Mouse (Mus musculus) hindbrain, embryonic 10.5 days (tissue): Measurements from ENCODE around the gene Sv2c. TPM values are rescaled to one million over a fixed set of nuclear protein-coding genes. Genes with fewer than 3 reads are reported as not detected.
A peak's percentile ranks its signal among the peaks of the same experiment; 100 is the strongest.
"Not testable (repeated sequence)": the region's sequence is repeated elsewhere in the genome, so short reads cannot be mapped to it uniquely, and the experiment has no call there.

Source experiments
- DNase-seq: peaks from one replicate; pipeline ENCODE4 v3.0.0-alpha.2; 2017; ENCODE audit warnings: low spot score
- H3K27ac ChIP-seq: fragments of 300-500 bp; sonication (generic); 2 replicates; pipeline ENCODE4 v1.5.1; 2016; ENCODE audit warnings: mild to moderate bottlenecking, moderate library complexity
- H3K27me3 ChIP-seq: fragments of 300-500 bp; sonication (generic); 2 replicates; pipeline ENCODE4 v1.6.1; 2016; ENCODE audit warnings: mild to moderate bottlenecking; ENCODE audit not compliant: poor library complexity, insufficient read depth, severe bottlenecking
- H3K36me3 ChIP-seq: fragments of 300-500 bp; sonication (generic); 2 replicates; pipeline ENCODE4 v1.6.1; 2016; ENCODE audit warnings: mild to moderate bottlenecking, moderate library complexity
- H3K4me1 ChIP-seq: fragments of 300-500 bp; sonication (generic); replicated peaks from 2 replicates; pipeline ENCODE4 v1.6.1; 2016; ENCODE audit warnings: mild to moderate bottlenecking
- H3K4me3 ChIP-seq: fragments of 300-500 bp; sonication (generic); 2 replicates; pipeline ENCODE4 v1.5.1; 2016; ENCODE audit warnings: mild to moderate bottlenecking, moderate library complexity
- H3K9me3 ChIP-seq: fragments of 300-500 bp; sonication (generic); 2 replicates; pipeline ENCODE4 v1.6.1; 2016; ENCODE audit warnings: mild to moderate bottlenecking, moderate library complexity
- WGBS: fragments of 180-500 bp; shearing (Covaris S2); methylation state at CpG from one replicate; pipeline ENCODE4 v1.1.7; 2016; 5-methylcytosine and 5-hydroxymethylcytosine counted together
- polyA plus RNA-seq: library from polyadenylated mRNA; unstranded; fragments of >200 nt; fragmentation: Nextera tagmentation; extraction: Ambion mirVana; gene quantifications from 2 replicates; pipeline ENCODE4 v1.2.1, GENCODE M21; 2016

The Sv2c gene
- polyA plus RNA-seq, 1 experiment from 2014 or later = 2.4 TPM

DNA sequence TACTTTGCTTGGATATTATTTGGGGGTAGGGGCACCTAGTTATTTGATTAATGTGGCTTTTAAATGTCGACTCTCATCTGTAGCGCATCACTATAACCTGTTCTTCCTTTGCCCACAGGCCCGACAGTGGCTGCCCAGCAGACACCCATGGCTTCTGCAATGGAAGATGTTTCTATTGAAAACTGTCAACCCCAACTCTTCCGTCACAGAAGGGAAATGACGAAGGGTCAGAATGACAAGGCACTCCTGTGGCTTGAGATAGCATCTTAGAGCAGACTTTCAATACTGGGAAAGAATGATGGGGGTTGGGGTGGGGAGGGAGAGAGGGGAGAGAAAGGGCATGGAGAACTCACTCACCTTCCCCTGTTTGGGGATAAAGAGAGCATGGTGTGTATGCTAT lies 145.2 kb downstream of the Sv2c start:
- 85% methylated on average over 5 of the region's 5 CpGs for WGBS
- no peak overlapping the region for H3K4me3 ChIP-seq
- H3K27me3 ChIP-seq = no peaks in the 10 kb centered on the region
- no peak for DNase-seq
- H3K36me3 ChIP-seq = no peaks in the 10 kb centered on the region
- no peaks in the 10 kb centered on the region for H3K9me3 ChIP-seq
- no peak overlapping the region for H3K27ac ChIP-seq
- H3K4me1 ChIP-seq = 0 out of 2 replicates have a peak, but pooled peaks cover 3% of the 10 kb centered on the region

DNA sequence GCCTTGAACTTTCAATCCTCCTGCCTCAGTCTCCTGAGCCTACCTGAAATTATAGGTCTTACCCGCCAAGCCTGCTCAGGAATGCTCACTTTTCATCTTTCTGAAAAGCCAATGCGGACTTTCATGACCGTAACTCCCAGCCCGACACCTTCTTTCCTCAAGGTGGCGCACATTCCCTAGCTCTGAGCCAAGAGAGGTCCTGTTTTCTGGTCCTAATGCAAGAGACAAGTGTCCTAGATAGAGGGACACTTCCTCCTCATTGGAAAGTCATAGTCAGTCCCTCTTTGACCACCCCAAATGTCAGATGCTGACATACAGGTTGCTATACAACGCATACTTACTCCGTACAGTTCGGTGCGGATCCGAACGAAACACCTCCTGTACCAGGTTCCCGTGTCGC lies 146.0 kb downstream of the Sv2c start:
- peak; percentile 33 for DNase-seq
- no peaks in the 10 kb centered on the region for H3K9me3 ChIP-seq
- 71% methylated on average over 13 of the region's 13 CpGs for WGBS
- no peak overlapping the region for H3K27ac ChIP-seq
- no peak overlapping the region for H3K4me3 ChIP-seq
- 0 out of 2 replicates have a peak, but pooled peaks cover 3% of the 10 kb centered on the region for H3K4me1 ChIP-seq
- H3K36me3 ChIP-seq = no peaks in the 10 kb centered on the region
- no peaks in the 10 kb centered on the region for H3K27me3 ChIP-seq

DNA sequence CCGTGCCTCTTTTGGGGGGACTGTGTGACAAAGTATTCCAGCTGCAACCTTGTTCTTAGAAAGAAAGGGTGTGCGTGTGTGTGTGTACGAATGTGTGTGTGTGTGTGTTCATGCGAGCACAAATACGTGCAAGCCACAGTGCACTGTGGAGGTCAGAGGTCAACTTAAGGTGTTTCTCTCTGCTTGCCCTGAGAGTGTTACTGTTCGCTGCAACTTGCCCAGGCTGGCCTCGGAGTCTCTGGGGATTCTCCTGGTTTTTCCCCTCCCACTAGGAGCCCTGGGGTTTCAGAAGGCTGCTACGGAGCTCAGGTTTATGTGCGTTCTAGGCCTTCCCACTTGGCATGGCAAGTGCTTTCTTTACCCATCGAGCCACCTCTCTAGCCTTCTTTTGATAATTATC lies 157.2 kb downstream of the Sv2c start:
- H3K4me3 ChIP-seq = no peak overlapping the region
- no peak for DNase-seq
- no peak overlapping the region for H3K27ac ChIP-seq
- no peaks in the 10 kb centered on the region for H3K4me1 ChIP-seq
- no peaks in the 10 kb centered on the region for H3K9me3 ChIP-seq
- no peaks in the 10 kb centered on the region for H3K36me3 ChIP-seq
- 79% methylated on average over 10 of the region's 10 CpGs for WGBS
- H3K27me3 ChIP-seq = no peaks in the 10 kb centered on the region

DNA sequence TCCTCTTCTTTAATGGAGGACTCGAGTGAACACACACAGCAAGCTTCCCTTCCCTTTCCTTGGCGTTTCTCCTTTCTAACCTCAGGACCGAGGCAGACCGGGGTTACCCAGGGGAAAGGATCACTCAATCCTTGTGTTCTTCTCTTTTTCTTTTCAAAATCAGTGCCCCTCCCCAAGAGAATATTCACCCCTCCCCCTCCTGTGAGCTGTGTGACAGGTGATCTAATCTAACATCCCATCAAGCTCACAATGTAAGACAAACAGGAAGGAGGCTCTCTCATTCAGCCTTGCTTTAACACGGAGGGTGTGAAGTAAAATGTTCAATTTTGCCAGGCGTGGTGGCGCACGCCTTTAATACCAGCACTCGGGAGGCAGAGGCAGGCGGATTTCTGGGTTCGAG lies 158.3 kb downstream of the Sv2c start:
- no peak overlapping the region for H3K4me3 ChIP-seq
- H3K27me3 ChIP-seq = no peaks in the 10 kb centered on the region
- WGBS = 86% methylated on average over 11 of the region's 11 CpGs
- DNase-seq = no peak
- no peak overlapping the region for H3K27ac ChIP-seq
- no peaks in the 10 kb centered on the region for H3K9me3 ChIP-seq
- H3K4me1 ChIP-seq = no peaks in the 10 kb centered on the region
- H3K36me3 ChIP-seq = no peaks in the 10 kb centered on the region

DNA sequence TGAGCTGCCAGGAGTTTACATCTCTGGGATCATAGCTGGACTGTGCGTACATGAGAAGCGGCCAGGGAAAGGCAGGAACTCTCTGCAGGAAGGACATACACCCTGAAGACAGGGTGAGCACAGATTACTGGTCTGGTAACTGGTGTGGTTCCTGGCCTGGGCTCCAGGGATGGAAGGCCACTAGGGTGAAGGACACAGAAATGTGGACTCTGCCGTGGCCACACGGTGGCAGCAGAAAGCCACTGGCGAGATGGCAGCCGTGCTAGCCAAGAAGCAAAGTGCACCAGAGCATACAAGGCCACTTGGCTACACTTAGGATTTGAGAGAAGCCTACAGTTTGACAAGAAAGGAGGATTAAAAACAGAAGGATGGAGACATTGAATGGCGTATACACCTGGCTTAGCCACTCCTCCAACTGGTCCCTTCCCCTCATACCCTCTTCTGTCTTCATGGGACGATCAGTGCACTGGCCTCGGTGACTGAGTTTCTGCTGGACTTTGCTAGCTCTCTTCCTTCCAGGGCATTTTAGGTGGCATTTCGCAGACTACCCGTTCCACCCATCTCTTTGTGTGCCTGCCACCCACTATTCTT lies 158.9 kb downstream of the Sv2c start:
- WGBS = 56% methylated on average over 11 of the region's 11 CpGs
- no peak overlapping the region for H3K4me3 ChIP-seq
- H3K27ac ChIP-seq = no peak overlapping the region
- H3K9me3 ChIP-seq = no peaks in the 10 kb centered on the region
- no peaks in the 10 kb centered on the region for H3K27me3 ChIP-seq
- H3K4me1 ChIP-seq = peaks cover 4% of the 10 kb centered on the region
- H3K36me3 ChIP-seq = no peaks in the 10 kb centered on the region
- DNase-seq = peak; percentile 80

DNA sequence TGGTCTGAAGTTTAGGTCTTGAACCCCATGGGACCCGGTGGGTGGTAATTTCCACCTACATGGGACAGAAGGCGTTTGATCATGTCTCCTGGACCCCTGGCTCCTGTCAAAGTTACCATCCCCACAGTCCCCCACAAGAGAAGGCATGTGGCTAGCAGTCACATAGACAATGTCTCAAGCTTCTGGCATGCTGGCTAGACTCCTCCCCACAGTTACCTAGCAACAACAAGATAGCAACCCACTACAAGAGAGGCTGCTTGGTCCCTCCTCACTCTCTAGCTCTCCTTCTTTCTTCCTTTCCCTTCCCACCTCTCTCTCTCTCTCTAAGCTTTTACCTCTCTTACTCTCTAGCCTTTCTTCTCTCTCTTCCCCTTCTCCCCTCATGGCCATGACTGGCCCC lies 164.3 kb downstream of the Sv2c start:
- H3K36me3 ChIP-seq, H3K4me3 ChIP-seq, H3K9me3 ChIP-seq, H3K27me3 ChIP-seq: not testable (repeated sequence)
- H3K4me1 ChIP-seq = peaks cover 40% of the 10 kb centered on the region
- peak; percentile 28 for DNase-seq
- 55% methylated on average over 2 of the region's 2 CpGs for WGBS
- peak overlapping the region; percentile 59; the same call in 1 of the 2 replicates for H3K27ac ChIP-seq

DNA sequence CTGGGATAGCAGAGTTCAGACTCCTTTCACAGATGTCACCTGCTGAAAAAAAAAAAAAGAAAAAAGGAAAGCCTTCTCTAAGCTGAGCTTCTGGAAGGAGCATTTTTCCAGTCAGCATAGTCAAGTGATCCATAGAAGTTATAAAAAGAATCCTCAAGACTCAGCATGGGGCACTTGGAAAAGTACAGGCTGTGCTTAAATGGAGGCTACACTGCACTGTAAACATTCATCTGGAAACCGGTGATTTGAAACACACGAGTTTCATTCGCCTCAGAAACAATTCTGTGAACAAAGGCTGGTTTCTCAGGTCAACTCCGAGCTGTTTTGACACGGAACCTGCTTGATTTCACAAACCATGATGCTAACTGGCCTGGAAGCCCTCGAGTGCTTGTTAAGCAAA lies 165.6 kb downstream of the Sv2c start:
- WGBS = 85% methylated on average over 6 of the region's 6 CpGs
- peaks cover 44% of the 10 kb centered on the region for H3K4me1 ChIP-seq
- no peaks in the 10 kb centered on the region for H3K36me3 ChIP-seq
- DNase-seq = no peak
- H3K9me3 ChIP-seq = no peaks in the 10 kb centered on the region
- H3K27me3 ChIP-seq = peaks cover 11% of the 10 kb centered on the region; the same call in 1 of the 2 replicates
- no peak overlapping the region for H3K4me3 ChIP-seq
- H3K27ac ChIP-seq = no peak overlapping the region

DNA sequence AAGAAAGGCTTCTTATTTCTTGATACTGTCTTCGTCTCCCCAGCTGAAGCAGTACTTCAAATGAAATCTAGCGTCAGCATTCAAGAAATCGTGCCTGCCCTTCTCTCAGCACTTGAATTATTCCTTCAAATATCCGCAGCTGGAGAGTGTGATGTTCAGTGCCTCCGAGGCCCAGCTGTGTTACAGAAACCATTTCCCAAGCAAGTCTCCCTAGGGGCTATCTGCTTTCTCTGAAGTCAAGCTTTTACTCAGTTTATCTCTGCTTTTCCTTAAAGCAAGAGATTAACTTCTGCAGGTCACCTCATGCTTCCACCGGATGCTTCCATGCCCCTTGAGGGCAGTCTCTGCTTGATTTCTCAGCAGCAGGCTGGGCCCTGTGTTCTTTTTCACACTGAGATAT lies 166.8 kb downstream of the Sv2c start:
- H3K4me1 ChIP-seq = peaks cover 55% of the 10 kb centered on the region
- 77% methylated on average over 6 of the region's 6 CpGs for WGBS
- peak overlapping the region; percentile 50; the same call in 1 of the 2 replicates for H3K27ac ChIP-seq
- H3K9me3 ChIP-seq = no peaks in the 10 kb centered on the region
- peaks cover 11% of the 10 kb centered on the region; the same call in 1 of the 2 replicates for H3K27me3 ChIP-seq
- H3K36me3 ChIP-seq = no peaks in the 10 kb centered on the region
- H3K4me3 ChIP-seq = no peak overlapping the region
- no peak for DNase-seq

DNA sequence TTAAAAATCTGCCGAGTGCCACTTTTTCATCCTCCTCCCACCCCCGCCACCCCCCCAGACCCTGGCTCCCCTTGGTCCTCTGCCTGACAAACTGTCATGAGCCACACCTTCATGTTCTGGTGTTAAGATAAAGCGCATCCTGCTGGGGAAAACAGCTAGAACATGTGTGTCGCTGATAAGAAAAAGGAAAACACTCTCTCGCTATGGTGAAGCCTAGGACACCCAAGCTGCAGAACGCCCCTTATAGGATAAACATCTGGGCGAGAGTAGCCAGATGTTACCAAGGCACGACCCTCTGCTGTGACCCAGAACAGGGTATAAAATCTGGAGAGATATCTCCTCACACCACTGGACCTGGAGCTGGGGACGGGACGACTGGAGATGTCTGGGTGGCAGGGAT lies 167.2 kb downstream of the Sv2c start:
- H3K27ac ChIP-seq = peak overlapping the region; percentile 50; the same call in 1 of the 2 replicates
- 72% methylated on average over 10 of the region's 10 CpGs for WGBS
- DNase-seq = no peak

DNA sequence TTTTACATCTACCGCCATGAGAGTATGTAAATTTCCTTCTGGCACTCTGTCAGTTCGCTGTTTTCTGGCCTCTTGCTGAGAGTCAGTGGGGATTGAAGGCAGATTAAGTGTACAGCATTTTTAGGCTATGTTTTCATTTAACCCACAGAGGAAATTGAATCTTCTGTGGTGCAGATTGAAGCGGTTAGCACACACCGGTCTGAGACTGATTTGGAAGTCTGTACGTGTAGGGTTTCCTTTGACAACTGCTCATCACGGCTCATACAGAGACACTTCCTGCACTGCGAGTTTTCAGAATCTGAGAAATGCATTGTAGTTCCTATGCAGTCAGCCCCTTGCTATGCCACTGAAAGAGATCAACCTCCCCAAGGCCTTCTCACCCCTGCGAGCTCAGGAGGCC lies 168.2 kb downstream of the Sv2c start:
- Histone ChIP-seq H3K36me3 (no peaks in the 10 kb centered on the region), H3K27me3 (peaks cover 11% of the 10 kb centered on the region; the same call in 1 of the 2 replicates), H3K4me3 (no peak overlapping the region), H3K27ac (peak overlapping the region; percentile 45; the same call in 1 of the 2 replicates), H3K9me3 (no peaks in the 10 kb centered on the region), H3K4me1 (peaks cover 69% of the 10 kb centered on the region)
- WGBS = 66% methylated on average over 8 of the region's 8 CpGs
- DNase-seq = no peak

More for the DNA sequence above, 167.2 kb downstream of the Sv2c start:
- Histone ChIP-seq H3K4me3 (no peak overlapping the region), H3K36me3 (no peaks in the 10 kb centered on the region), H3K4me1 (peaks cover 59% of the 10 kb centered on the region), H3K9me3 (no peaks in the 10 kb centered on the region), H3K27me3 (peaks cover 11% of the 10 kb centered on the region; the same call in 1 of the 2 replicates)

DNA sequence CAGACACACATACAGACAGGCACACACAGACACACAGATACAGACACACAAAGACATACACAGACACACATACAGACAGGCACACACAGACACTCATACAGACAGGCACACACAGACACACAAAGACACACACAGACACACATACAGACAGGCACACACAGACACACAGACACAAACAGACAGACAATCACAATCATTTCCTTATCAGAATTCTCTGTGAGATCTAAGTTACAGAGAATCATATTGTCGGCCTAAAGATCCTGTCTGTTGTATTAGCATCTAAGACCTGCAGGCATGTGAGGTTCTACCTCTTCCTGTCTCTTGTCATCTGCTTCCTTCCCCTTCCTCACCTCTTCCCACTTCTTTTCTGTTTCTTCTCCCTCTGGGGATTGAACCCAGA lies 168.7 kb downstream of the Sv2c start:
- peaks cover 70% of the 10 kb centered on the region for H3K4me1 ChIP-seq
- no peak for DNase-seq
- no peaks in the 10 kb centered on the region for H3K9me3 ChIP-seq
- H3K27ac ChIP-seq = no peak overlapping the region
- H3K27me3 ChIP-seq = peaks cover 14% of the 10 kb centered on the region
- H3K36me3 ChIP-seq = no peaks in the 10 kb centered on the region
- WGBS = 75% methylated on average over 1 of the region's 1 CpGs
- no peak overlapping the region for H3K4me3 ChIP-seq

DNA sequence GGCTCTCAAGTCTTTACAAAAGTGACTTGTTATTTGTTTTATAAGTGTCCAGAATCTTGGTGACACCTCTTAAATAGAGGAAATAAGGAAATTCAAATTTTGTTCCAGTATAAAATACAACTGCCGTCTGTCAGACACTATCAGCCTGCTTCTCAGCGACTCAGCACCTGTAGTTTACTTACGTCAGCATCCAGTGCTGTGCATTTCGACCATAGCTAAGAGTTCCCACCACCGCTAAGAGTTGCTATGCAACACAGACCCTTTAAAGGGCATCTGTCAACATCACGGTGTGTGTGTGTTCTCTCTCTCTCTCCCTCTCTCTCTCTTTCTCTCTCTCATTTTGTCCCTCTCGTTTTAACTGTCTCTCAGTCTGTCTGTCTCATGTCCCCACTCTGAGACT lies 170.5 kb downstream of the Sv2c start:
- DNase-seq = no peak
- Histone ChIP-seq H3K4me3 (peak overlapping the region; percentile 50), H3K27ac (peak overlapping the region; percentile 81)

DNA sequence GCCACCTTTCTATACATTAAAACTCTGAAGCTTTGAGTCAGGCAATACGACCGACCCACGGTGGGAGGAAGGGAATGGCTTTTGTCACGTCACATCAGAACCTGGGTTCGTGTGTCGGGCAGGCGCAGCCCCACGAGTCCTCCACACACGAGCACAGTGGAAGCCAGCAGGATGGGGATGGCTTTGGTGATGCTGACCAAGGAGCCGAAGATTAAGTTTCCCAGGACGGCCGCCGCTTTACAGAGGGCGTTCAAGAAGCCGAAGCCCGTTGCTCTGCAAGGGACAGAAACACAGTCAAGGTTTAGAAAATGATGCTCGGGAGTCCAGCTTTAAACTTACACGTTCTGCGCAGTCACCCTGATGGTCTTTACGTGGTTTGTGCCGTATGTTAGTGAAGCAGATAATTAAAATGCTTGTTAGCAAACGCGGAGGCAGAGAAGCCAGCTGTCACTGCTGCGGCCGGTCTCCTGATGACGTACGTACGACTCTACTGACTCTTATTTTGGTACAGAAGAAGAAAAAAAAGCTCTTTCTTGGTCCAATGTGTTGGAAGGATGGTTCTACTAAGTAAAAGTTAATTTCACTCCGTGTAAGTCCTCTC lies 171.1 kb downstream of the Sv2c start:
- DNase-seq = peak; percentile 56
- H3K4me1 ChIP-seq = peaks cover 55% of the 10 kb centered on the region
- peak overlapping the region; percentile 81 for H3K27ac ChIP-seq
- no peaks in the 10 kb centered on the region for H3K9me3 ChIP-seq
- H3K36me3 ChIP-seq = no peaks in the 10 kb centered on the region
- peaks cover 15% of the 10 kb centered on the region for H3K27me3 ChIP-seq
- H3K4me3 ChIP-seq = peak overlapping the region; percentile 50
- WGBS = 19% methylated on average over 29 of the region's 29 CpGs

More for the DNA sequence above, 170.5 kb downstream of the Sv2c start:
- H3K36me3 ChIP-seq = no peaks in the 10 kb centered on the region
- 22% methylated on average over 7 of the region's 7 CpGs for WGBS
- peaks cover 15% of the 10 kb centered on the region for H3K27me3 ChIP-seq
- no peaks in the 10 kb centered on the region for H3K9me3 ChIP-seq
- H3K4me1 ChIP-seq = peaks cover 58% of the 10 kb centered on the region
